Mouse (Mus musculus): ENCODE measurements around the gene Hlf. TPM values are rescaled to one million over a fixed set of nuclear protein-coding genes. Genes with fewer than 3 reads are reported as not detected.
A peak's percentile ranks its signal among the peaks of the same experiment; 100 is the strongest.

The Hlf gene
- polyA plus RNA-seq (2016; fragmentation: Nextera tagmentation; extraction: Ambion mirVana): 3.7 TPM in 2 replicates

GRCm38 (mm10) chr11:90390817-90391173, at the start of gene Hlf:
TSS of gene Hlf (minus strand) at chr11:90390895.
- Histone ChIP-seq H3K4me1 (peaks cover 29% of the 10 kb centered on the region; the same call in 1 of the 2 replicates), H3K36me3 (no peaks in the 10 kb centered on the region), H3K27me3 (peaks cover 35% of the 10 kb centered on the region), H3K27ac (no peak within 1 kb of the TSS), H3K9ac (peak within 1 kb of the TSS; percentile 44), H3K9me3 (no peaks in the 10 kb centered on the region), H3K4me3 (peak within 1 kb of the TSS; percentile 48), H3K4me2 (replicated peaks) (peak within 1 kb of the TSS; percentile 80)
- 0% methylated on average over 25 of the region's 40 CpGs for WGBS
- ATAC-seq (ENCODE audit: insufficient number of reproducible peaks, insufficient read depth, low FRiP score, low TSS enrichment): peak; percentile 88

GRCm38 (mm10) chr11:90438768-90439167, 48.1 kb upstream of the Hlf start:
- ATAC-seq (ENCODE audit: insufficient number of reproducible peaks, insufficient read depth, low FRiP score, low TSS enrichment): no peak
- Histone ChIP-seq H3K4me1 (no peaks in the 10 kb centered on the region), H3K27ac (no peak overlapping the region), H3K36me3 (no peaks in the 10 kb centered on the region), H3K4me2 (replicated peaks) (no peak overlapping the region), H3K4me3 (no peak overlapping the region), H3K9me3 (no peaks in the 10 kb centered on the region), H3K9ac (no peak overlapping the region), H3K27me3 (no peaks in the 10 kb centered on the region)
- 72% methylated on average over 5 of the region's 5 CpGs for WGBS

GRCm38 (mm10) chr11:90425207-90425525, 34.5 kb upstream of the Hlf start:
- peaks cover 14% of the 10 kb centered on the region; the same call in 1 of the 2 replicates for H3K4me1 ChIP-seq
- no peak overlapping the region for H3K9ac ChIP-seq
- no peak overlapping the region for H3K27ac ChIP-seq
- H3K4me2 ChIP-seq (replicated peaks): no peak overlapping the region
- no peak overlapping the region for H3K4me3 ChIP-seq
- H3K27me3 ChIP-seq: 0 out of 2 replicates have a peak, but pooled peaks cover under 1% of the 10 kb centered on the region
- ATAC-seq (ENCODE audit: insufficient number of reproducible peaks, insufficient read depth, low FRiP score, low TSS enrichment): no peak
- no peaks in the 10 kb centered on the region for H3K36me3 ChIP-seq
- WGBS: 92% methylated on average over 4 of the region's 4 CpGs
- H3K9me3 ChIP-seq: no peaks in the 10 kb centered on the region

- Histone ChIP-seq H3K4me2 (replicated peaks) (peak overlapping the region; percentile 14; the same call in 1 of the 2 replicates), H3K27ac (peak overlapping the region; percentile 85)
These were observed 33.9 kb upstream of the Hlf start for GRCm38 (mm10) chr11:90424334-90425206.

GRCm38 (mm10) chr11:90423896-90424295, 33.2 kb upstream of the Hlf start:
- Histone ChIP-seq H3K27ac (peak overlapping the region; percentile 85), H3K4me3 (no peak overlapping the region), H3K27me3 (0 out of 2 replicates have a peak, but pooled peaks cover 4% of the 10 kb centered on the region), H3K9me3 (no peaks in the 10 kb centered on the region), H3K9ac (no peak overlapping the region), H3K4me1 (peaks cover 14% of the 10 kb centered on the region; the same call in 1 of the 2 replicates), H3K4me2 (replicated peaks) (peak overlapping the region; percentile 14; the same call in 1 of the 2 replicates), H3K36me3 (no peaks in the 10 kb centered on the region)
- WGBS: 36% methylated on average over 3 of the region's 3 CpGs
- peak; percentile 32; the same call in 1 of the 2 replicates for ATAC-seq (ENCODE audit: insufficient number of reproducible peaks, insufficient read depth, low FRiP score, low TSS enrichment)

More at GRCm38 (mm10) chr11:90424334-90425206, 33.9 kb upstream of the Hlf start:
- H3K36me3 ChIP-seq: no peaks in the 10 kb centered on the region
- no peak overlapping the region for H3K9ac ChIP-seq
- H3K9me3 ChIP-seq: no peaks in the 10 kb centered on the region
- peaks cover 14% of the 10 kb centered on the region; the same call in 1 of the 2 replicates for H3K4me1 ChIP-seq
- H3K27me3 ChIP-seq: 0 out of 2 replicates have a peak, but pooled peaks cover 4% of the 10 kb centered on the region
- WGBS: 49% methylated on average over 11 of the region's 11 CpGs
- ATAC-seq (ENCODE audit: insufficient number of reproducible peaks, insufficient read depth, low FRiP score, low TSS enrichment): peak; percentile 74
- no peak overlapping the region for H3K4me3 ChIP-seq

- no peak overlapping the region for H3K4me3 ChIP-seq
- no peak overlapping the region for H3K9ac ChIP-seq
- no peaks in the 10 kb centered on the region for H3K36me3 ChIP-seq
- no peak for ATAC-seq (ENCODE audit: insufficient number of reproducible peaks, insufficient read depth, low FRiP score, low TSS enrichment)
- H3K27ac ChIP-seq: no peak overlapping the region
- WGBS: 94% methylated on average over 11 of the region's 11 CpGs
- H3K27me3 ChIP-seq: 0 out of 2 replicates have a peak, but pooled peaks cover 4% of the 10 kb centered on the region
- no peaks in the 10 kb centered on the region for H3K9me3 ChIP-seq
- peaks cover 15% of the 10 kb centered on the region; the same call in 1 of the 2 replicates for H3K4me1 ChIP-seq
- no peak overlapping the region for H3K4me2 ChIP-seq (replicated peaks)
These were observed 29.0 kb upstream of the Hlf start for GRCm38 (mm10) chr11:90419706-90420105.

DNA sequence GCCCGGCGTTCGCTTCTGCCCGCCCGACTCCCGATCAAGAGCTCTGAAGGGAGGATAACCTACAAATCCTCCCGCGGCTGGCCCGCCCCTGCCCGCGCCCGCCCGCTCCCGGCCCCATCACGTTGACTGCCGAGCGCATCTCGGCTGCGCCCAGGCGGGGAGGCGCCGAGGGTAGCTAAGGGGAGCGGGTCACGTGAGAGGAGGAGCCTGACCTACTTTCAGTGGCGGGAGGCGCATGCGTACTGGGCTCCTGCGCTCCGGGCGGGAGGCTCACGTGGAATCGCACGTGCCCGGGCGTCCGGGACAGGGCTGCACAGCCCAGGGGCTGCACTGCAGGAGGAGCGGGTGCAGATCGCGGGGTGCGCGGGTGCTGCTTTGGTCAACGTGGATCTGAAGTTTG, 27.2 kb upstream of the Hlf start:
- peak; percentile 96 for ATAC-seq (ENCODE audit: insufficient number of reproducible peaks, insufficient read depth, low FRiP score, low TSS enrichment)
- Histone ChIP-seq H3K9me3 (no peaks in the 10 kb centered on the region), H3K27ac (0 out of 2 replicates have a peak overlapping the region, but pooled peaks have one; percentile 46), H3K4me2 (replicated peaks) (peak overlapping the region; percentile 52), H3K4me1 (0 out of 2 replicates have a peak, but pooled peaks cover 3% of the 10 kb centered on the region), H3K36me3 (no peaks in the 10 kb centered on the region), H3K9ac (no peak overlapping the region; the same call in 1 of the 2 replicates), H3K4me3 (peak overlapping the region; percentile 33), H3K27me3 (0 out of 2 replicates have a peak, but pooled peaks cover 4% of the 10 kb centered on the region)
- under 1% methylated on average over 42 of the region's 42 CpGs for WGBS

DNA sequence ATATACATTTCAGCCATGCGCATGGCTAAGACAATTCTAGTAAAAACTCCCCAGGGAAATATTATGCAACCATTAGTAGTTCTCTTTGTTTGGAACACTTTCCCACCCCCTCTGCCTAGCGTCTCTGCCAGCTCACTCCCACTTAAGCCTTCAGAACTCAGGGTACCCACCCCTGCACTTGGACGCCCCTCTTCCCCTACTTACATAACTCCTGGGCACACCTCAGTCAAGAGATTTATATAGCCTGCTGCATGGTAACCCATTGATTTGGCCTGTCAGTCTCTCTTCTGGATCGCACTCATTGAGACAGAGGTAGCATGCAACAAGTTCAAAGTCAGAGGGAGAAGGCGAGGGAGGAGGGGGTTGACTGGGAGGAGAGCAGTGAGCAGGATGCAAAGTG, 26.3 kb upstream of the Hlf start:
- Histone ChIP-seq H3K4me1 (0 out of 2 replicates have a peak, but pooled peaks cover 3% of the 10 kb centered on the region), H3K9me3 (no peaks in the 10 kb centered on the region), H3K9ac (no peak overlapping the region), H3K36me3 (no peaks in the 10 kb centered on the region), H3K27me3 (0 out of 2 replicates have a peak, but pooled peaks cover 4% of the 10 kb centered on the region), H3K4me2 (replicated peaks) (no peak overlapping the region), H3K4me3 (no peak overlapping the region), H3K27ac (no peak overlapping the region)
- WGBS: 76% methylated on average over 5 of the region's 5 CpGs
- ATAC-seq (ENCODE audit: insufficient number of reproducible peaks, insufficient read depth, low FRiP score, low TSS enrichment): no peak

GRCm38 (mm10) chr11:90398850-90399249, 8.2 kb upstream of the Hlf start:
- WGBS: 43% methylated on average over 6 of the region's 6 CpGs
- no peak for ATAC-seq (ENCODE audit: insufficient number of reproducible peaks, insufficient read depth, low FRiP score, low TSS enrichment)
- H3K36me3 ChIP-seq: no peaks in the 10 kb centered on the region

GRCm38 (mm10) chr11:90391271-90392185, 833 bp upstream of the Hlf start:
- Histone ChIP-seq H3K36me3 (no peaks in the 10 kb centered on the region), H3K9me3 (no peaks in the 10 kb centered on the region), H3K4me2 (replicated peaks) (peak overlapping the region; percentile 80), H3K4me3 (peak overlapping the region; percentile 48), H3K27me3 (peaks cover 35% of the 10 kb centered on the region), H3K4me1 (peaks cover 29% of the 10 kb centered on the region; the same call in 1 of the 2 replicates), H3K9ac (0 out of 2 replicates have a peak overlapping the region, but pooled peaks have one; percentile 24), H3K27ac (no peak overlapping the region)
- ATAC-seq (ENCODE audit: insufficient number of reproducible peaks, insufficient read depth, low FRiP score, low TSS enrichment): no peak
- 8% methylated on average over 14 of the region's 14 CpGs for WGBS

More at GRCm38 (mm10) chr11:90398850-90399249, 8.2 kb upstream of the Hlf start:
- H3K27me3 ChIP-seq: no peaks in the 10 kb centered on the region
- H3K9me3 ChIP-seq: no peaks in the 10 kb centered on the region
- H3K27ac ChIP-seq: no peak overlapping the region
- no peaks in the 10 kb centered on the region for H3K4me1 ChIP-seq
- no peak overlapping the region for H3K4me3 ChIP-seq
- H3K9ac ChIP-seq: no peak overlapping the region
- H3K4me2 ChIP-seq (replicated peaks): no peak overlapping the region
